Mouse (Mus musculus): Measurements from ENCODE around the gene Anxa8. TPM values are rescaled to one million over a fixed set of nuclear protein-coding genes. Genes with fewer than 3 reads are reported as not detected.

Anxa8 gene
- under 1 TPM; 0.72 to 0.89 TPM for total RNA-seq (2021)
- long read RNA-seq, experiment 1, result 0 reads
- long read RNA-seq, experiment 2, partial matches to known transcripts, result 0 of 1 reads
- long read RNA-seq, experiment 2, other reads (novel, unspliced or antisense), result 0 of 1 reads

DNA sequence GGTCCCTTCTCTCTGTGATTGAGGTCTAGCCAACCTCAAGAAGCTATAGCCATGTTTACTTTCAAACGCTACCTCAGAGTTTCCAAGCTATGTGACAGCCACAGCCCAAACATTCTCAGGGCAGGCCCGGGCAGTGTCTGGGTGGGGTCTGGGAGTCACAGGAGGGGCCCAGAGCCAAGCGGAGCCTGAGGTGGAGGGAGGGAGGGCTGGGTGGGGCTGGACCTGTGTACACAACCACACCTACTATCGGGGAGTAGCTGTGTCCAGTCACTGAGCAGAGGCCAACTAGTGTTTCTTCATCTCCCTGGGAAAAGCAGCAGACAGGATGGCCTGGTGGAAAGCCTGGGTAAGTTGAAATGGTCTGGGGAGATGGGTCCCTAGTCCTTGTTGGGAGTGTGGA lies at the start of gene Anxa8:
Gene Anxa8 (plus strand): TSS at position 251 of the 400 bp plus-strand sequence.
- intact Hi-C loops (cut with DNase I; ENCODE audit: low total_unique reads), result loop anchor here (10.0 kb wide), 1 partner anchor 119 kb away; the partner anchor contains the start of gene Gprin2
- DNase-seq, result no peak

DNA sequence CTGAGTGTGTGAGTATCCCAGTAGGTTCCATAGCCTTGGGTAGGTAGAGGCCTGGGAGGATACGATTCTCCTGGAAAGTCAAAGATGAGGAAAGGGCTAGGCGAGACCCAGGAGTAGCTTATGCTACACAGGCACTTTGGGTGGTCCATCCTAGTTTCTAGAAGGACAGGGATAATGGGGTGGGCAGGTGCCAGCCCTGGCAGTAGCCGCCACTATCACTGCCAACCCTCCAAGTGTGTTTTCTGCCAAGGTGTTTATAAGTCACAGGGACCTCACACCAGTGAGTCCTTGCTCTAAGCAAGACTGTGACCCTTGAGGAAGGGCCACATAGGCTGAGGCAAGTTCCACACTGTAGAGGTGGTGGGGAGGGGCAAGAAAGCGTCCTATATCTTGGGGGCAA lies 44.5 kb upstream of the Anxa8 start:
- intact Hi-C loops (cut with DNase I; ENCODE audit: low total_unique reads), result no loop called here
- DNase-seq, result no peak

DNA sequence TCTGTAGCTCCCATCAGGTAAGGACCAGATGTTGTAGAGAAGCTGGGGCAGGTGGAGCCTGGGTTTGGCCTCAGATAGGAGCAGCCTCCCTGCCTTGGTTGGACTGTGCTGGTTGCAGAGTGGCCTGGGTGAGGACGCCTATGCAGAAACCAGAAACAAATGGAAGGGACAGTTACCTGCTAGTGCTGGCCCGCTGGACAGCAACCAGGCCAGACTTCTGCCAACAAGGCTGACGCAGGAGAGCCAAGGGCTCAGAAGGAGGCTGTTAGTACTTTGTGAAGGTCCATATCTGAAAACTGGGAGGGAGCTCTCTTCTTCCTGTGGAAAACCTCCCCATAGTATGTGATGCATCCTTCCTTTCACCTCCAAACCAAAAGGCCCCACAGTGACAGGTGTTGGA lies 42.4 kb upstream of the Anxa8 start:
- intact Hi-C loops (cut with DNase I; ENCODE audit: low total_unique reads), result no loop called here
- no peak for DNase-seq

DNA sequence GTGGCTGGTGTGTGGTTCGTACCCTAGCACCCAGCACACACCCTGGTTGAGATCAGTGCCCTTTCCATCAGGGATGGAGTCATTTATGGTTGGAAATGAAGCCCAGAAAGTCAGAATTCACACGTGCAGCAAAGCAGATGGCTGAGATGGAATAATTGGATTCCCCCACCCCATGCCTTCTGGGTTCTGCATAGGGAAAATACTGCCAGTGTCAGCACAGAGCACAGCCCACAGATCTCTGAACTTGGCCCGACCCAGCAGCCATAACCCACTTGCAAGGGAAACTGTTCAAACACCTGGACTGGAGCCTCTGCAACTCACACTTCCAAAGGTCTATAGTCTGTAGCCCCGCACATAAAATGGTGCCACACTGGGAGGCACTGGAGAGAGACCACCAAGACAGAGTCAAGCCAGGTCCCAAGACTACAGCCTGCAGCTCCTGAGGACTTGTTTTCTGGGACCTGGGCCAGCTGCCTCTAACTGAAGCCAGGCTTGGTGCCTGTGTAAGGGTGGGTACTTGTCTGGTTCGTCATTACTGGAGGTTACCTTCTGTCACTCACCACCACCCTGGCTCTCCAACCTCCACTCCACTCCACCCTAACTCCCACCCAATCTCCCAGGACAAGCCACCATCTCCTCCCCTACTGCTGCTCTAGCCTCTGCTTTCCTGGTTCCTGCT lies 35.5 kb upstream of the Anxa8 start:
- intact Hi-C loops (cut with DNase I; ENCODE audit: low total_unique reads), result no loop called here
- DNase-seq, result no peak

DNA sequence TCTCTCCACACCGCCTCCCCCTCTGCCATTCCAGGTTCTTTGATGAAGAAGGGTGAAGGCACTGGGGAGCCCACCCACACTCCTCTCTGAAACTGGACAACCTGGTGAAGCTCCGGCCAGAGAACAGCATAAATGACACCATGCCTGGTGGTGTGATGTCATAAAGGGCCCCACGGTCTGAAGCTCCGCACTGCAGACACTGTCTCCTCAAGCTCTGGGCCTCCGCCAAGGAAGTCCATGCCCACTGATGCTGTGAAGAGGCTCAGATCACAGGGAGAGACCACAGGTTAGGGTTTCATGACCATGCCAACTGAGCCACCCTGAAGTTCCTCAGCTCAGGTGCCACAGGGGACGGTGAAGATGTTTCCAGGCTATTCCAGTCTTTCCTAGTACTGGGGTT lies 33.3 kb upstream of the Anxa8 start, which contains the start of gene Antxrl:
Gene Antxrl (plus strand): TSS at position 192 of the 400 bp plus-strand sequence.
- no peak for DNase-seq
- intact Hi-C loops (cut with DNase I; ENCODE audit: low total_unique reads), result no loop called here

DNA sequence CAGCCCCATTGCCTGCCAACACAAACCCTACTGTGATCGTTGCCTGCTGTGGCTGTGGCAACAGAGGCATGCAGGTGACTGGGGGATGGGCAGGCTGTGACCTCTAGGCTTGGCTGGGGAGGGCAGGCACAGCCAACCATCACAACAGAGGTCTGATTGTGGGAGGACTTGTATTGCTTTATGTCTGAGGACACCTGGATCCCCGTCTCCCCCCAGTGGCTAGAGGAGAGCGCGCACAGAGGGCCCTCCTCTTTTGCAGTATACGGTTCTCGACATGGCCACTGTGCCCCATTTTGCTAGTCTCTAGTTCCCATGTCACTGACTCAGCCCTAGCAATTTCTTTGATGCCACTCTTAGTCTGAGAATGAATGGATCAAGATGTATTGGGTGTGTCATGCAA lies 14.1 kb upstream of the Anxa8 start:
- intact Hi-C loops (cut with DNase I; ENCODE audit: low total_unique reads), result no loop called here
- DNase-seq, result no peak

DNA sequence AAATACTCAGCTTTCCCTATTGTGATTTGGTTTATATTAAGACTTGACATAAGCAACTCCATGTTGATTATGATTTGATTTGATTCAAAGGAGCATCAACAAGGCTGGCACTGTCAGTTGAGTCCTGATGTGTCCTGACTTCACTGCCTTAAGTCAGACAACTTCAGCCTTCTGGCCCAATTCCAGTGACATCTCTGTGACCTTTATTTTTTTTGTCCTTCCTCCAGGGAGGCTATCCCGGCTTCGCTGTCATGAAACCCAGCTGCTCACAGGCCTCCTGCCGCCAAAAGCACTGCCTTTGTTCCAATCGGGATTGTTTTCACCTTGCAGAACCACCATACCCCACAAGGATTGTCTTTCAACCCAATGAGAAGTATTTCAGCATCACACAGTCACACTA lies 10.4 kb upstream of the Anxa8 start:
- DNase-seq, result no peak
- intact Hi-C loops (cut with DNase I; ENCODE audit: low total_unique reads), result no loop called here

DNA sequence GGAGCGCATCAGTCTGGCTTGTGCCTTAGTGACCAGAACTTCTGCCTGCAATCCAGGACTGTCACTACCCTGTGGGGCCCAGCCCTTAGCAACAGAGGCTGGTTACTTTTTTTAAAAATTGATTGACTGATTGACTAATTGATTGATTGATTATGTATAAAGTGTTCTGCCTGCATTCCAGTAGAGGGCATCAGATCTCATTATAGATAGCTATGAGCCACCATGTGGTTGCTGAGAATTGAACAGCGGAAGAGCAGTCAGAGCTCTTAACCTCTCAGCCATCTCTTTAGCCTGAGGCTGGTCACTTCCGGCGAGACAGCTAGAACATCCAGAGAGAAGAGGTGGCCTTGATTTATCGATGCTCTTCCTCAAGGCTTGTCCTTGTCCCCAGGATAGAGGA lies 8.6 kb upstream of the Anxa8 start:
- no peak for DNase-seq
- intact Hi-C loops (cut with DNase I; ENCODE audit: low total_unique reads), result no loop called here

DNA sequence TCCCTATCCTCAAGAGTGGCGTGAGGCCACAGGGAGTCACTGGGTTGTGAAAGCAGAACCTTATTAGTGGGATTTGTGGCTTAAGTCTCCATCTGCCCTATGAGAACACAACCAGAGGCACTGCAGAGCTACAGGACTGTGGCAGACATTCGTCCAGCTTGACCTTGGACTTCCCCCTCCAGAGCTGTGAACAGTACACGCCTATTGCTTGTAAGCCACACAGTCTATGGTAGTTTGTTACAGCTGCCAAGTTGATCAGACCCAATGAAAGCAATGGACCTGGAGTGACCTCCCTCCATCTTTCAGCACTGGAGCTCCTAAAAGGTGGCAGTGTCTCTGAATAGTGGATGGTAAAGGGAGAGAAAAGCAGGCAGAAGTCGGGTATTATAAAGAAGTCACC lies 7.5 kb upstream of the Anxa8 start:
- intact Hi-C loops (cut with DNase I; ENCODE audit: low total_unique reads), result no loop called here
- no peak for DNase-seq

DNA sequence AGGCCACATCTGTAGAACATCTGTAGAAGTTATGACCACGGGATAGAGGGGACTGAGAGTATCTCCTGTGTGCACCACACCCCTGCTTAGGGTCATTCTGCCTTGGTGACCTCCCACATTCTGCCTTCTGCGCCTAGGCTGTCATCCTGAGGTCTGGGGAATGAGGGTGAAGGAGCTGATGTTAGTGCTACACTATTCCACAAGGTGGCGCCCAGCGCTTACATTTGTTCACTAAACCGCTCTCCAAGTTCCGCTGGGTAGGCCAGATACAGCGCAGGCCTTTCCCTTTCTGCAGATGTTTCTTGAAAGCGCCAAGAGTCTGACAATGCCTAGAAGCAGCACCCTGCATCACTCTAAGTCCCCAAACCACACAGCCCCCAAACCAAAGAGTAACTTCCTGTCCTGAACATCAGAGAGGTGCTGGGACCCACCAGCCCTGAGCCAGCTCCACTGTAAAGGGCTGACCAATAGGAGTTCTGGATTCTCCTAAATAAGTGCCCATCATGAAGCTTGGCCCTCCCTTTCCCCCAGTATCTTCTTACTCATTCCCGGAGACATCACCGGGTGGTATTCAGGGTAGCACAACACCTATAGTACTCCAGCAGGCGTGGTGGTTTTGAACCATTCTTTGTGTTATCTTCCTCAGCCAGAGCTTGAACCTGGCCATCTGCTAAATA lies 5.3 kb upstream of the Anxa8 start:
- peak; percentile 70 for DNase-seq
- intact Hi-C loops (cut with DNase I; ENCODE audit: low total_unique reads), result loop anchor here (2.0 to 10.0 kb wide), 3 partner anchors 22 to 157 kb away; partner anchors contain the start of genes A630023A22Rik and Gprin2

DNA sequence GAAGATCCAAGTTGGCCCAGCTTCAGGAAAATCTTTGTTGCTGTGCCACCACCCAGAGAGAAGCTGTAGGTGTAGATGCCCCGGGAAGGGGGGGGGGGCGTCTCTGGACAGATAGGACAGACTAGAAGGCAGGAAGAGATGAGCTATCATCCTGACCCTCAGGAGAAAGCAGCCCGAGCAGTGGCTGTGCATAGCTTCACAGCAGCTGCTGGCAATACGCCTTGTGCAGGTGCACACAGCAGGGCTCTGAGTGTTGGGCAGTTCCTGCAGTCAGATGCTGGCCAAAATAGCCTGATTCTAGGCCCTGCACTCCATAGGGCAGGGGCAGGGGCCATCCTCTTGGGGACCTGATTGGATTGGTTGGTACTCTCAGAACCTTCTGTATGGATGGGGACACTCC lies 1.0 kb downstream of the Anxa8 start:
- no peak for DNase-seq
- intact Hi-C loops (cut with DNase I; ENCODE audit: low total_unique reads), result loop anchor here (10.0 kb wide), 1 partner anchor 118 kb away; the partner anchor contains the start of gene Gprin2

DNA sequence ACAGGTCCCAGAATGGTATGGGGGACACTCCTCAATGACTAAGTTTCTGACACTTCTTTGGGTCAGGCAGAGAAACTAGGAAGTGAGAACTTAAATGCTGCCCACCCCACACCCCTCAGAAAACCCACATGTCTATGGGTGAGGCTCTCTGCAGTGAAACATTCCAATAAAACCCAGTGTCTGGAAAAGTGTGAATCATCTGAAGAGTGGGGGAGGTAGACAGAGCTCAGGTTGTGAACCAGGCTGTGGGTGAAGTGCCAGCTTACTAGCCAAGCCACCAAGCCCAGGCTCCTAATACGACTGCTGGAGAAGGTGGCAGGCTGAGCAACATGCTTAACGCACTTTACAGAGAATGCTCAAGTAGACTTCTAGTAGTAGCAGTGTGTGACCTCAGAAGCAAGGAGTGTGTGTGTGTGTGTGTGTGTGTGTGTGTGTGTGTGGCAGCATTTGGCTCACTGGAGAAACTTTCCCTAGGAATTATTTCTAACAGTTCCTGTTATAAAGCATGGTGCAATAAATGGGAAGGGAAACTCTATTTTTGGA lies 2.1 kb downstream of the Anxa8 start:
- intact Hi-C loops (cut with DNase I; ENCODE audit: low total_unique reads), result loop anchor here (10.0 kb wide), 1 partner anchor 117 kb away; the partner anchor contains the start of gene Gprin2

DNA sequence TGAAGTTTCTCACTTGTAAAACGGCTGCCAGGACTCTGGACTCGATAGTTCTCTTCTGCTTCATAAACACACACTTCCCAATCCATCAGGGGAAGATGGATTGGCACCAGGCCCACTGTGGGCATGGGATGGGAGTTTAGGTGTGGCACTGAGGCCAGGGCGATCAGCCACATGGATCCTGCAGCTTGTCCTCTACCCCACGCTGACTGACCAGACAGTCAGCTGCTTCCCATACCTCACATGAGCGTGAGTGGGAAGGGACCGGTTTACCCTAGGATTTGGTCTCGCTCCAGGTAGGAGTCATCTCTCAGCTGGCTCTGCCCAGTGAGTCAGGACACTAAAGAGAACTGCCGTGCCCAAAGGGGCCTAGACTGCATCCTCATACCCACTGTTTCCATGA lies 4.0 kb downstream of the Anxa8 start:
- intact Hi-C loops (cut with DNase I; ENCODE audit: low total_unique reads), result loop anchor here (10.0 kb wide), 1 partner anchor 115 kb away; the partner anchor contains the start of gene Gprin2
- no peak for DNase-seq

More for the DNA sequence above, 2.1 kb downstream of the Anxa8 start:
- no peak for DNase-seq

DNA sequence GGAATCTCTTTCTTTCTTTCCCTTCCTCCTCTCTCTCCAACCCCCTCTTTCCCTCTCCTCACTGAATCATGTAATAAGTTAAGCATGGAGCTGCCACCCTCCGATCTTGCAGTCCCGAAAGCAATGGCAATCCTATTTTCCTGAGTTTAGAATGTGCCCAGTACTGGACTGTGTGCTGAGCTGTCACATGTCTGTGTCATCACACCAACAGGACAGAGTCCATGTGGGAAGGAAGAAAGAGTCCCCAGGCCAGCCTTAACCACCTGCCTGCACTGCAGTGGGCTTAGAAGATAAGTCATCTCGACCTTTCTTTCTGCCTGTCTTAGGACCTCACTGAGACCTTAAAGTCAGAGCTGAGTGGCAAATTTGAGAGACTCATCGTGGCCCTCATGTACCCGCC lies 5.7 kb downstream of the Anxa8 start:
- intact Hi-C loops (cut with DNase I; ENCODE audit: low total_unique reads), result no loop called here

DNA sequence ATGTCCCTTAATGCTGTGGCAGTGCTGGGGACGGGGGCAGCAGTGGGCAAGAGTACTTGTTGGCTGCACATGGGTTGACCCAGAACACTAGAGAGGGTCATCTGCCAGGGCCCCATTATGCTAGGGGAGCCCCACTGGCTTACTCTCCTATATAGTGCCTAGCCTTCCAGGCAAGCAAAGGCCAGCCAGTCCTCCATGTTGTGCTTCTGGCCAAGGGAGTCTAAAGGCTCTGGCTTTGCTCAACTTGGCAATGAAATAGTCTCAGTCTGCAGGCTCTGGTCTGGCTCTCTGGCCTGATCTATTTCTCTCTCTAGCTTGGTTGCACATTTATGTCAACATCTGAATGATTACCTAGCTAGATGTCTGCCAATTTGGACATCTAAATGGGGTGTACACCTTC lies 7.1 kb downstream of the Anxa8 start:
- intact Hi-C loops (cut with DNase I; ENCODE audit: low total_unique reads), result no loop called here
- DNase-seq, result no peak

More for the DNA sequence above, 5.7 kb downstream of the Anxa8 start:
- DNase-seq, result no peak

DNA sequence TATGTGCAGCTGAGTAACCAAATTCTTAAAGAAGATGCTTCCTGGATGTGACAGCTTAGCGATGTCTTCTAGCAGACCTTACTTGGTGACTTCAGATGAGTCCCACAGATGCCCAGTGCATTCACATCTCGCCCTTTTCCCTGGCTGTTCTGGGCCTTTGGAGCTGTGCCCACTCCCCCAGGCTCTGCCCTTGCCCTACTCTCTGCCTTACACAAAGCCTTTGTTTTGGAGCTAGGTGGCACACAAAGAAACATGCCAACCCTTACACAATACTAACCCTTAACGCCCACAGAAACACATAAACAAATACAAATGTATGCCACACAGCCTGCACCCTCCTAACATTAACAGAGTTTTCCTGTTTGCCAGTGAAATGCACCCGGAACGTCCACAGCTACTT lies 10.4 kb downstream of the Anxa8 start:
- DNase-seq, result no peak
- intact Hi-C loops (cut with DNase I; ENCODE audit: low total_unique reads), result no loop called here

DNA sequence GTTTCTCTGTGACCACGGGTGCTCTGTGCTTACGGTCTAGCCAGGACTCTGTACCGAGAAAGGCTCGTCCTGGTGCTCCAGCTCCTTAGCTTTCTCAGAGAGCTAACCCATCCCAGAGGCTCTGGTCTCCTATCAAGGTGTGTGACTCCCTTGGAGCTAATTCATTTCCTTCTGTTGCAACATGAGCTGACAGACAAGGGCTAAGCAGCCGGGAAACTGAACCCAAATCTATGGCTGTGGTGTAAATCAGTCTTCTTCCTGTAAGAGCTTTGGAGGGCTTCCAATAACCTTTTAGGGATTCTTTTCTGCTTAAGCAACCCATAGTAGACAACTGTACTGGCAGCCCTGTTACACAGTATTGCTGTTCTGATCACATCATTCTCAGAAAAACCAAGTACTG lies 16.8 kb downstream of the Anxa8 start, which contains the start of gene A630023A22Rik:
Gene A630023A22Rik (minus strand): TSS at position 154 of the 400 bp plus-strand sequence.
- no peak for DNase-seq
- intact Hi-C loops (cut with DNase I; ENCODE audit: low total_unique reads), result loop anchor here (2.0 kb wide), 1 partner anchor 22 kb away; no protein-coding TSS in a partner anchor

DNA sequence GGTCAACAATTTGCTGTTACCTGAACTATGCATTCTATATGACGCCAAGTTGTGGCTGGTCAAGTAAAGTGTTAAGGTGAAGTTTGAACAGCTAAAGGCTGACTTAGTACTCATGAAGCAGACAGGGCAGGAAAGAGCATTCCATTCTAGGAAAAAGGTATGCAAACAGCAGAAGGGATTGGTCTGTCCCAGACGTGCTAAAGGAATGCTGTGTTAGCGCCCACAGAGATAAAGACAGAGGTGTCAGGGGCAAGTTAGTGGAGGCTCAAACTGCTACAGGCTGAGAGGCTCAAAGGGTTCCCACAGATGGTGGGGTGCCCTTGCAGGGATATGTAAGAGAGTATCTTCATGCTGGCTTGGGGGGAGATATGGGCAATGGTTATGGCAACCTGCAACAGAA lies 18.1 kb downstream of the Anxa8 start:
- intact Hi-C loops (cut with DNase I; ENCODE audit: low total_unique reads), result loop anchor here (2.0 kb wide), 1 partner anchor 23 kb away; no protein-coding TSS in a partner anchor
- DNase-seq, result no peak

DNA sequence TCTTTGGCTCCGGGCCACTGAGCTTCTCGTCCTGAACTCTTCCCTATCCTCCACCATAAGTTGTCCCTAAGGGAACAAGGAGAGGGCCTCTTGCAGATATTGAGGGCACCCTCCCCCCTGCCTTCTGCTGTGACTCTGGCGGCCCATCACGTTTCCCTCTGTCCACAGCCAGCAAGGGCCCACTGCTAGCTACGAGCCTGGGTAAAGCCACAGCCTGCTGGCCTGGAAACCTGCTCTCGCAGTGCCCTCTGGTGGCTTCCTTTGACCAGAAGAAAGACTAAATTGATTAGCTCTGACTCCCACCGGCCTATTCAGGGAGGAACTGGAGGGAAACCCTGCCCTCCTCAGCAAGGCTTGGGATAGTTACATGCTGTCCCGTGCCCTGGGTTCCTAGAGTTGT lies 19.1 kb downstream of the Anxa8 start:
- intact Hi-C loops (cut with DNase I; ENCODE audit: low total_unique reads), result no loop called here
- peak; percentile 74 for DNase-seq
